Mouse (Mus musculus): ENCODE data around the gene Rassf3.
A peak's percentile ranks its signal among the peaks of the same experiment; 100 is the strongest.

Rassf3 gene

DNA sequence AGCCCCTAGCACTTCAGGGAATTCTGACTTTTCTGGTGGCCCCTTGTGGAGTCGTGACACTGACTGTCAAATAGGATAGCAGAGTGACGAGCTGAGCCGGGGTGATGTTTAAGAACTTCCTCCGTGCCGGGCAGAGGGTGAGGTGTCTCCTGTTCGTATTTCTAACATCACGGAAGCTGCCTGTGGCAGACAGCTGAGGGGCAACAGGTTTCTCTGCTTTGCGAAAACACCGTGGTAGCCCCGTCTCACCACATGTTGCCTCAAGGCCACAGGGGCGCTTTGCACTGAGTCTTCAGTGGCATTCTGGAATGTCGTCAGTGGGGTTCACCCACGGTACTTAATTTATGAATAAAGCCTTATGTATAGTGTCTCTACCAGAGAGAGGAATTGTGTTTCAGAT, 108.9 kb downstream of the Rassf3 start:
- no peak for DNase-seq (ENCODE audit: low read depth, low spot score)

- no peak for DNase-seq (ENCODE audit: low read depth, low spot score)
Measured at GRCm38 (mm10) chr10:121365781-121366272, 110.3 kb downstream of the Rassf3 start.

DNA sequence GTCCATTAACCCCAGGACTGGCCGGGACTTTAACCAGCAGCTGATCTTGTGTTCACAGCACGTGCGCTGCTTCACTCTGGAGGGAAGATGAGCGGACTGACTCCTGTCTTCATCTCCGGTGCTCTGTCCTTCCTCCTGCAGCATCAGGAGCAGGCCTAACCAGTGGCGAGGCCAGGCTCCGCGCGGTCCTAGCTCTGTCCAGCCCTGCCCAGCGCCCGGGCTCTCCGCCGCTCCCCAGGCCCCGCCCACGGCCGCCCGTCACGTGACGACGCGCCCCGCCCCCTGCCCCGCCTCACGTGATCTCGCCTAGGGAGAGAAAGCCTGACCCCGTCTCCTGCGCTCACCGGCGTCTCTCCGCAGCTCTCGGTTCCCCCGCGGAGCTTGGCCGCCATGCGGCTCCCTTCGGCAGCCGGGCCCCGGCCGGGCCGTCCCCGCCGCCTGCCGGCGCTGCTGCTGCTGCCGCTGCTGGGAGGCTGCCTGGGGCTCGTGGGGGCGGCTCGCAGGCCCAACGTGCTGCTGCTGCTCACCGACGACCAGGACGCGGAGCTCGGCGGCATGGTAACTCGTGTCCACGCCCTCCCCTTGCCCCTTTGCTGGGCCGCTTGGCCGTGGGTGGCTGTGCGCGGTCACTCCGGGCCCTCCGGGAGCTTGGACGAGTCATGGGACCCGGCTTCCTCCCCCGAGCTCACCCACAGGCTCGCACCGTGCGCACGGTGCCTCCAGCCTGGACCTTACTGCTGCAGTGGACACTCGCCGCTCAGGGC, 111.2 kb downstream of the Rassf3 start, which contains the start of gene Gns:
Gene Gns, plus strand, starts transcription at position 290 of the 764 bp plus-strand sequence.
- DNase-seq (ENCODE audit: low read depth, low spot score), result peak; percentile 79

DNA sequence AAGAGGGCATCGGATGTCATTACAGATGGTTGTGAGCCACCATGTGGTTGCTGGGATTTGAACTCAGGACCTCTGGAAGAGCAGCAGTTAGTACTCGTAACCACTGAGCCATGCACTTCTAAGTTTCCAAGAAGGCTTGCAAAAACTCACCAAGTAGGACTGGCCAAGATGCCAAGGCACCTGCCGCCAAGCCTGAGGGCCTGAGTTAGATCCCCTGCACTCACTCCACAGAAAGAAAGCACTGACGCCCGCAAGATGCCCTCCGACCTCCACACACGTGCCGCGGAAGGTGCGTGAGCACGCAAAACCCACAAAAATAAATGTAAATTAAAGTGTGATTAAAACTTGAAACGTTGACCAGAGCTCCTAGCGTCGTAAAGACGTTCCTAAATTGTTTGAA, 111.8 kb downstream of the Rassf3 start:
- DNase-seq (ENCODE audit: low read depth, low spot score), result no peak

GRCm38 (mm10) chr10:121363201-121363600, 112.9 kb downstream of the Rassf3 start:
- no peak for DNase-seq (ENCODE audit: low read depth, low spot score)

GRCm38 (mm10) chr10:121360358-121360757, 115.8 kb downstream of the Rassf3 start:
- DNase-seq (ENCODE audit: low read depth, low spot score), result no peak
